Mouse (Mus musculus) liver, adult 2 months (tissue): ENCODE data around the gene Mex3d. TPM values are rescaled to one million over a fixed set of nuclear protein-coding genes. Genes with fewer than 3 reads are reported as not detected.

ENCODE experiments used
- DNase-seq: peaks from one replicate; pipeline ENCODE4 v3.0.0-alpha.2; 2011; ENCODE audit warnings: low read depth, low spot score; ENCODE audit errors: extremely low read depth
- H3K27ac ChIP-seq: fragments of 200-500 bp; replicated peaks from 2 replicates; pipeline ENCODE4 v1.5.1; 2012; ENCODE audit warnings: low read depth, mild to moderate bottlenecking, control low read depth, inconsistent platforms, low read length; ENCODE audit not compliant: insufficient read depth
- H3K27me3 ChIP-seq: fragments of 200-500 bp; 2 replicates; pipeline ENCODE4 v1.6.1; 2012; ENCODE audit warnings: mild to moderate bottlenecking, moderate library complexity, low read length, inconsistent platforms; ENCODE audit not compliant: control insufficient read depth, insufficient read depth
- H3K36me3 ChIP-seq: fragments of 200-500 bp; 2 replicates; pipeline ENCODE4 v1.6.1; 2012; ENCODE audit warnings: low read length, inconsistent platforms; ENCODE audit not compliant: control insufficient read depth, insufficient read depth
- H3K4me1 ChIP-seq: fragments of 200-500 bp; 2 replicates; pipeline ENCODE4 v1.6.1; 2011; ENCODE audit warnings: low read length; ENCODE audit not compliant: control insufficient read depth, insufficient read depth
- H3K4me3 ChIP-seq: fragments of 200-500 bp; 2 replicates; pipeline ENCODE4 v1.5.1; 2011; ENCODE audit warnings: low read depth, mild to moderate bottlenecking, control low read depth, low read length, moderate library complexity; ENCODE audit not compliant: insufficient read depth
- H3K79me2 ChIP-seq: fragments of 200-500 bp; 2 replicates; pipeline ENCODE4 v1.6.1; 2012; ENCODE audit warnings: inconsistent platforms, mild to moderate bottlenecking, low read length, moderate library complexity; ENCODE audit not compliant: control insufficient read depth, insufficient read depth
- H3K9ac ChIP-seq: fragments of 200-500 bp; 2 replicates; pipeline ENCODE4 v1.6.1; 2012; ENCODE audit warnings: low read depth, mild to moderate bottlenecking, control low read depth, inconsistent platforms, low read length
- CTCF ChIP-seq: fragments of 200-500 bp; IDR thresholded peaks from 2 replicates; pipeline ENCODE4 v1.5.1; 2011; ENCODE audit warnings: low read depth, low read length, control low read depth
- POLR2A ChIP-seq: fragments of 200-500 bp; IDR thresholded peaks from 2 replicates; pipeline ENCODE4 v1.6.1; 2011; ENCODE audit warnings: low read length, control low read depth; ENCODE audit not compliant: insufficient read depth; ENCODE audit errors: extremely low read depth
- WGBS: fragments of 180-500 bp; shearing (Covaris S2); methylation state at CpG from one replicate; pipeline ENCODE4 v1.1.7; 2018; 5-methylcytosine and 5-hydroxymethylcytosine counted together
- polyA plus RNA-seq: library from polyadenylated mRNA; depleted of rRNA; stranded (reverse); fragments of >200 nt; gene quantifications from 2 replicates; pipeline ENCODE4 v1.2.3, GENCODE M21; 2012
- total RNA-seq: library from RNA; depleted of rRNA; stranded (reverse); fragments of >200 nt; gene quantifications from 2 replicates; pipeline ENCODE4 v1.2.3, GENCODE M21; 2014

The Mex3d gene
- total and polyA plus RNA-seq, 2 experiments: 1.0 to 2.1 TPM

DNA sequence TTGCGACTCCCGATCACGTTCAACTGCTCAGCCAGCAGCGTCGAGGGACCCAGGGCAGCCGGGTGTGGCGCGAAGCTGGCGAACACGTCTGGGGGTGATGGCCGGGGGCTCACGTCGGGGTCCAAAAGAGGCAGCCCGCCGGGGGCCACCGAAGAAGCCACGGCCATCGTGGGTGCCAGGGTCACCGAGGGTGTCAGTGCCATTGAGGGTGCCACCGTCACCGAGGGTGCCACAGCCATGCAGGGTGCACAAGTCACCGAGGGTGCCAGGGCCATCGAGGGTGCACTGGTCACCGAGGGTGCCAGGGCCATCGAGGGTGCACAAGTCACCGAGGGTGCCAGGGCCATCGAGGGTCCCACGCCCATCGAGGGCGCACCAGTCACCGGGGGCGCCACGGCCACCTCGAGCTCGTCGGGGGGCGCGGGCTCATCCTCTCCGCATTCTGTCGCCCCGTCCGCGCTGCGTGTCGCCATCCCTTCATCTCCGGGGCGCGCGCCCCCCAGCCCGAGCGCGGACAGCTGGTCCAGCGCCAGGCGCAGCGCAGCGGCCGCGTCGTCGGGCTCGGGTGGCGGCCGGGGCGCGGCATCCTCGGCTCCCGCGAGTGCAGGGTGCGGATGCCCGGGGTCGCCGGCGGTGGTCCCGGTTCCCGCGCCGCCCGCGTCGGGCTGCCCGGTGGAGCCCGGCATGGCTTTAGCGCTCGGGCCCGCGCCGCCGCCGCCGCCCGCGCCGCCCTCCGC is 556 bp downstream of the Mex3d start:
- H3K9ac ChIP-seq: peak overlapping the region; percentile 78
- peaks cover 7% of the 10 kb centered on the region for H3K79me2 ChIP-seq
- H3K4me1 ChIP-seq: peaks cover 12% of the 10 kb centered on the region; the same call in 1 of the 2 replicates
- no peak for DNase-seq
- H3K27me3 ChIP-seq: no peaks in the 10 kb centered on the region
- H3K36me3 ChIP-seq: no peaks in the 10 kb centered on the region; the same call in 1 of the 2 replicates
- WGBS: 6% methylated on average over 92 of the region's 94 CpGs
- H3K4me3 ChIP-seq: peak overlapping the region; percentile 57
- H3K27ac ChIP-seq: no peak overlapping the region
- TF ChIP-seq CTCF (no peak), POLR2A (no peak)

DNA sequence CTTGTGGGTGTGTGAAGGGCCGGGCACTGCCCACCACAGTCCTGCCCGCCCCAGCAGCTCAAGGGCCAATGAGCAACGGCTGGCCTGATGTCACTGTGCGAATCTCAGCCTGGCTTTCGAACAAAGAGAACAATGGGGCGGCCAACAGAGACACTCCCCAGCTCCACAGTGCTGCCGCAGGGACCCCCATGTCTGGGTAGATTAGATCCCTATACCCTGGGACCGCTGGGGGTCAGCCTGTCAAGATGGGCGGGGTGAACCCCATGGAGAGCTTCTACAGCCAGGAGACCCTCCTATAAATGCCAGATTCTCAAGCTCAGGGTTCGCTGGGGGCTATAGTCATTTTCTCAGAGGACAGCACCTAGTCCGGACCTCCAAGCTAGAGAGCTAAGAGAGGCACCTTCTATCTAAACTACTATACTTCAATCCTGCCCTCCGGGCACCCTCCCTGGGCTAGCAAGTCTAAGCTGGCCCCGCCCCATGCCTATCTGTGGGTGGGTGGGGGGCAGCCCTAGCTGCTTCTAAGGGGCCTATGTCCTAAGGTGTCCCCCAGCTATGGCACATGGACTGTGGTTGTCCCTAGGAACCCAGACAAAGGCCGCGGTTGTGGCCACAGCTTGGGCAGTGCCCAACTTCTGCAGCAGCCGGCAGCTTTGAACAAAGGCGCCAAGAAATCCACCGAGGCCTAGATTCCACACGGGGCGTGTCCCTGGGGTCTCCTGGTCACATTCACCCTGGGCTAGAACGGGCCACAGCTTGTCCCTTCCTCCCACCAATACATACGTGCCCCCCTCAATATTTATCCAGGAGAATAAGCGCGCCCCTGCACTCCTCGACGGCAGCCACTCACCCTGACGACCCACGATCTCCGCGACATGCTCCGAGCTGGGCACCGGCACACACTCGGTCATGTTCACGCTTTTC is 1.4 kb downstream of the Mex3d start:
- no peak for DNase-seq
- no peak for TF ChIP-seq CTCF
- TF ChIP-seq POLR2A: no peak
- Histone ChIP-seq H3K4me1 (peaks cover 12% of the 10 kb centered on the region; the same call in 1 of the 2 replicates), H3K79me2 (peaks cover 7% of the 10 kb centered on the region), H3K4me3 (peak overlapping the region; percentile 57; the same call in 1 of the 2 replicates), H3K27me3 (no peaks in the 10 kb centered on the region), H3K36me3 (no peaks in the 10 kb centered on the region), H3K27ac (no peak overlapping the region), H3K9ac (peak overlapping the region; percentile 78)
- WGBS: 25% methylated on average over 34 of the region's 34 CpGs

DNA sequence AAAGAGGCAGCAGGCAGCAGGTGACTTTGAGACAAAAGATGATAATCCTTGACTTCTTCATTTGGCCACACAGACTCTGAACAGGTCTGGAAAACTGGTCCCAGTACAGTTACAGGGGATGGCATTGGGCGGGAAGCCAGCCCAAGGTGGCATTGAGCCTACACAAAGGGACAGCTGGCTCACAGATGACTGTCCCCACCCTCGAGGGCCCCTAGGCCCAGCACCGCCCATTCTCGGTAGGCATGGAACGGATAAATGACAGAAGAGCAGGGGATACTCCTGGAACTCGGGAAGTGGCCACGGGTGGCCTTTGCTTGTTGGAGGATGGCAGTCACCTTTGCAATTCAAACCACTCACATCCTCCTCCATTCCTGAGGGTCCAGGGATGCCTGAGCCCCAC is 2.1 kb downstream of the Mex3d start:
- 77% methylated on average over 7 of the region's 7 CpGs for WGBS
- Histone ChIP-seq H3K9ac (no peak overlapping the region), H3K27ac (no peak overlapping the region), H3K4me3 (no peak overlapping the region), H3K36me3 (no peaks in the 10 kb centered on the region), H3K27me3 (no peaks in the 10 kb centered on the region), H3K79me2 (peaks cover 7% of the 10 kb centered on the region), H3K4me1 (peaks cover 12% of the 10 kb centered on the region; the same call in 1 of the 2 replicates)
- TF ChIP-seq POLR2A (no peak), CTCF (no peak)
- DNase-seq: no peak

DNA sequence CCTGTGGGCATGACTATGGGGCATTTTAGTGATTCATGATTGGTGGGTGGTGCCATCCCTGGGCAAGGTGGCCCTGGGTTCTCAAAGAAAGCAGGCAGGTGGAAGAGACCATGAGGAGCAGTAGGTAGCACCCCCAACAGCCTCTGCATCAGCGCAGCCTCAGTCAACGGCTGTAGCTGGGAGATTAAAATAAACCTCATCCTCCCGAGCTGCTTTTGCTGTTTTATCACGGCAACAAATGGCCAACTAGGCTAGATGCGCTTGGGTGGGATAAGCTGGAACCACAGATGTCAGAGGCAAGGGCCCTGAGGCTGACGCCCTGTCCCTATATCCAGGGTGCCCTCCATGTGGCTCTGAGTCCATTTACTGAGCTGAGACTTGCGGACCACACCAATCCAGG is 2.8 kb downstream of the Mex3d start:
- TF ChIP-seq CTCF (no peak), POLR2A (no peak)
- WGBS: 87% methylated on average over 7 of the region's 7 CpGs
- Histone ChIP-seq H3K27ac (no peak overlapping the region), H3K27me3 (no peaks in the 10 kb centered on the region), H3K4me1 (peaks cover 12% of the 10 kb centered on the region; the same call in 1 of the 2 replicates), H3K36me3 (no peaks in the 10 kb centered on the region), H3K9ac (no peak overlapping the region), H3K4me3 (no peak overlapping the region), H3K79me2 (peaks cover 7% of the 10 kb centered on the region)
- DNase-seq: no peak

DNA sequence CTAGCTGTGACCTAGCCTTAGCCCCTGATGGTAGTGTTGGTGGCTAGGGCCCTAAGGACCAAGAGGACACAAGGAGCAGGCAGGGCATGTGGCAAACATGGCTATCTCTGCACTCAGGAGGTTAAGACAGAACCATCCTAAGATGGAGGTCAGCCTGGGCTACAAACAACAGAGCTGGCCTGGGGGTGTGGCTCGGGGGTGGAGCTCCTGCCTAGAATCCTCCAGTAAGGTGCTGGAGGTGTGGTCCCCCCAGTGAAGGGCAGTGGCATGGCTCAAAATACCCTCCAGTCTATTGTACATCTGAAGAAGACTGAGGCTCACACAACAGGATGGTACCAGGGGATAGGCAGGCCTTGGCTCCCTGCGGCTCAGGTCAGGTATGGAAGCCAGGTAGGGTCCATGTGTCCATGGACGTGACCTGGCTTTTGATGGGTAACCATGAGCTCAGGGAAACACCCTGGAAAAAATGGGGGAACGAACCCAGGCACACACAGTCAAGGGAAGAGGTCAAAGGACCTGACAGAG is 3.3 kb downstream of the Mex3d start:
- H3K27me3 ChIP-seq: no peaks in the 10 kb centered on the region
- no peak overlapping the region for H3K9ac ChIP-seq
- DNase-seq: no peak
- TF ChIP-seq POLR2A (no peak), CTCF (no peak)
- H3K4me3 ChIP-seq: no peak overlapping the region
- H3K79me2 ChIP-seq: peaks cover 7% of the 10 kb centered on the region
- no peaks in the 10 kb centered on the region for H3K36me3 ChIP-seq
- H3K4me1 ChIP-seq: peaks cover 12% of the 10 kb centered on the region; the same call in 1 of the 2 replicates
- 90% methylated on average over 4 of the region's 4 CpGs for WGBS
- H3K27ac ChIP-seq: no peak overlapping the region
